Mouse (Mus musculus) gastrocnemius, adult 2 months (tissue): ENCODE measurements around the gene Slc16a6. TPM values are rescaled to one million over a fixed set of nuclear protein-coding genes. Genes with fewer than 3 reads are reported as not detected.
A peak's percentile ranks its signal among the peaks of the same experiment; 100 is the strongest.

ENCODE experiments used
- DNase-seq: peaks from one replicate; pipeline ENCODE4 v3.0.0; 2022
- H3K27ac ChIP-seq: fragments of 200-600 bp; 2 replicates; pipeline ENCODE4 v1.8.1; 2022; ENCODE audit warnings: mild to moderate bottlenecking
- H3K4me3 ChIP-seq: fragments of 200-600 bp; 2 replicates; pipeline ENCODE4 v1.8.1; 2022; ENCODE audit warnings: mild to moderate bottlenecking, moderate library complexity
- CTCF ChIP-seq: fragments of 200-600 bp; IDR thresholded peaks from 2 replicates; pipeline ENCODE4 v1.8.1; 2022; ENCODE audit warnings: antibody characterized with exemption, mild to moderate bottlenecking, moderate library complexity
- intact Hi-C: fragments of 180-260 bp; cut with DNase I; formaldehyde crosslinking; loops from one replicate; pipeline ENCODE4 v1.15.1; 2025
- total RNA-seq, 2 experiments: library from RNA; stranded (reverse); gene quantifications; 2 replicates each; pipeline ENCODE4 v1.2.3; 2021

Gene Slc16a6
- total RNA-seq, 2 experiments from 2014 or later: 7.4 to 9.2 TPM

GRCm38 (mm10) chr11:109436889-109437288 lies 36.5 kb downstream of the Slc16a6 start:
- TF ChIP-seq CTCF: no peak
- no peak overlapping the region for H3K27ac ChIP-seq
- no peak for DNase-seq
- no peak overlapping the region for H3K4me3 ChIP-seq
- intact Hi-C loops: no loop called here

GRCm38 (mm10) chr11:109434233-109434798 lies 39.1 kb downstream of the Slc16a6 start:
- no peak for TF ChIP-seq CTCF
- Histone ChIP-seq H3K27ac (no peak overlapping the region), H3K4me3 (no peak overlapping the region)
- DNase-seq: no peak
- intact Hi-C loops: no loop called here

- intact Hi-C loops: no loop called here
- TF ChIP-seq CTCF: no peak
- H3K27ac ChIP-seq: no peak overlapping the region
- H3K4me3 ChIP-seq: no peak overlapping the region
- no peak for DNase-seq
Observed at GRCm38 (mm10) chr11:109427353-109427752, 46.0 kb downstream of the Slc16a6 start.

GRCm38 (mm10) chr11:109426272-109426586 lies 47.2 kb downstream of the Slc16a6 start:
- TF ChIP-seq CTCF: no peak

GRCm38 (mm10) chr11:109425392-109426271 lies 47.8 kb downstream of the Slc16a6 start, which contains the start of gene Amz2:
Amz2 (plus strand) TSS chr11:109425946.
- peak; percentile 91 for TF ChIP-seq CTCF
- Histone ChIP-seq H3K4me3 (peak within 1 kb of the TSS; percentile 87), H3K27ac (peak within 1 kb of the TSS; percentile 89)
- intact Hi-C loops: loop anchor here (1.0 to 2.0 kb wide), 3 partner anchors 55 to 94 kb away; partner anchors contain the start of gene Gna13
- DNase-seq: peak; percentile 99

More at GRCm38 (mm10) chr11:109426272-109426586, 47.2 kb downstream of the Slc16a6 start:
- peak overlapping the region; percentile 89 for H3K27ac ChIP-seq
- intact Hi-C loops: no loop called here
- peak overlapping the region; percentile 87 for H3K4me3 ChIP-seq
- no peak for DNase-seq

GRCm38 (mm10) chr11:109423294-109423693 lies 50.1 kb downstream of the Slc16a6 start:
- no peak for TF ChIP-seq CTCF
- intact Hi-C loops: no loop called here
- no peak overlapping the region for H3K4me3 ChIP-seq
- H3K27ac ChIP-seq: no peak overlapping the region
- DNase-seq: no peak

- intact Hi-C loops: no loop called here
- no peak overlapping the region for H3K4me3 ChIP-seq
- DNase-seq: no peak
- TF ChIP-seq CTCF: 0 out of 2 replicates have a peak, but pooled peaks have one; percentile 6
- no peak overlapping the region for H3K27ac ChIP-seq
Observed at GRCm38 (mm10) chr11:109422263-109422662, 51.1 kb downstream of the Slc16a6 start.

GRCm38 (mm10) chr11:109421205-109421604 lies 52.2 kb downstream of the Slc16a6 start:
- intact Hi-C loops: no loop called here
- no peak for TF ChIP-seq CTCF
- Histone ChIP-seq H3K4me3 (no peak overlapping the region), H3K27ac (no peak overlapping the region)
- DNase-seq: no peak

GRCm38 (mm10) chr11:109420567-109420962 lies 52.8 kb downstream of the Slc16a6 start:
- no peak for TF ChIP-seq CTCF
- intact Hi-C loops: no loop called here

GRCm38 (mm10) chr11:109419961-109420566 lies 53.3 kb downstream of the Slc16a6 start:
- no peak; the same call in 1 of the 2 replicates for TF ChIP-seq CTCF
- intact Hi-C loops: no loop called here

More at GRCm38 (mm10) chr11:109420567-109420962, 52.8 kb downstream of the Slc16a6 start:
- Histone ChIP-seq H3K4me3 (no peak overlapping the region), H3K27ac (no peak overlapping the region)
- no peak for DNase-seq

GRCm38 (mm10) chr11:109419461-109419860 lies 53.9 kb downstream of the Slc16a6 start:
- Histone ChIP-seq H3K4me3 (no peak overlapping the region), H3K27ac (no peak overlapping the region)
- intact Hi-C loops: no loop called here
- no peak for DNase-seq
- TF ChIP-seq CTCF: no peak

More at GRCm38 (mm10) chr11:109419961-109420566, 53.3 kb downstream of the Slc16a6 start:
- no peak overlapping the region for H3K4me3 ChIP-seq
- no peak overlapping the region for H3K27ac ChIP-seq
- no peak for DNase-seq

GRCm38 (mm10) chr11:109417472-109418040 lies 55.8 kb downstream of the Slc16a6 start:
- Histone ChIP-seq H3K4me3 (no peak overlapping the region), H3K27ac (no peak overlapping the region)
- intact Hi-C loops: no loop called here
- DNase-seq: no peak
- no peak for TF ChIP-seq CTCF
